Mouse (Mus musculus): ENCODE results near the gene Syne4.

- TF ChIP-seq CTCF (IDR thresholded peaks at IDR 0.05; ENCODE audit: extremely low read depth, insufficient read depth, low read length) (no peak), POLR2A (IDR thresholded peaks at IDR 0.05; ENCODE audit: extremely low read depth, insufficient read depth, low read length) (no peak)
Observed at GRCm38 (mm10) chr7:30362652-30363343, 48.2 kb downstream of the Syne4 start, which contains the start of gene Lrfn3.

Measured in cortical plate, adult 2 months (tissue).